Mouse (Mus musculus): Measurements from ENCODE around the gene St7l.

DNA sequence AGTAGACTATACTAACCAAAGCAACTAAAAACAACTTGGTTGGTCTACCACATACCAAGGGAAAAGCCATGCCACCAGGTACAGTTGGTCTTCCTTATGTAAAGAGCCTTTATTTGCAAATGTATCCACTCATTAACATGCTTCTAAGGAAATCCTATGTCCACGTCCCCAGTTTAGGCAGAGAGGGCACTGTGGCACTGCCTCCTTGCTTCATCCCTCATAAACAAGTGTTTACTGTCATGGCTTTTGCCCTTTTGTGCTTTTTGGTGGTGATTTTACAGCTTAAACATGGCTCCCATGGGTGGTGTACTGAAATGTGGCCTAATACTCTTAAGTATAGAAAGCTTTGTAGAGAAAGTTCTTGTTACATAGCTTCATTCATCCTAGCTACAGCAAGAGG, 43.4 kb upstream of the St7l start:
- TF ChIP-seq CTCF (IDR thresholded peaks at IDR 0.05; ENCODE audit: extremely low read depth, insufficient read depth, low read length), result no peak
- no peak for TF ChIP-seq POLR2A (IDR thresholded peaks at IDR 0.05; ENCODE audit: extremely low read depth, insufficient read depth, low read length)

Data from cortical plate, adult 2 months (tissue).